8 mouse cellular contexts compared by ENCODE assay signal in the genomic region with DNA sequence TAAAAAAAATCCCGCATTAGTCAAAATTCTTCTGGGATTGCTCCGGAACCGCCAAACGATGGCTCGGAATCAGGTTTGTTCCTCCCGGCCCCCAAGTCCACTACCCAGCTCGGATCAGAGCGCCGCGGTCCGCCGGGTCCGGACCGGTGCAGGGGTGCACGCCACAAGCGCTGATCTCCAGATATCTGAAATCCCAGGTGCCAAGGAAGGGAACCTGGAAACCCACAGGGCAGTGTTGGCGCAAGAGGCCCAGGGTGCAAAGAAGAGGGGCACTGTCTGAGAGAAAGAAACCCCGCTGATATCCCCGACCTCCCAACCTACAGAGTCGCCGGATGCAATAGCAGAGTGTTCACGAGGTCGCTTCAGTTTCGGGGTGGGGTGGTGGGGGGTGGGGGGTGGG. TPM values are rescaled to one million over a fixed set of nuclear protein-coding genes. Genes with fewer than 3 reads are reported as not detected.
DNase-seq lines count a peak whose midpoint lies in the region; ATAC-seq and TF ChIP-seq lines count a peak whose summit lies in the region.

No protein-coding gene starts in this region.

- no peaks in the 10 kb centered on the region for H3K36me3 ChIP-seq in kidney, postnatal 0 days (ENCODE audit: insufficient read depth, low read length)
- H3K36me3 ChIP-seq in embryonic facial prominence, embryonic 11.5 days (replicated peaks; ENCODE audit: control insufficient read depth, insufficient read depth, low read depth, low read length), result no peaks in the 10 kb centered on the region
- H3K36me3 ChIP-seq in hindbrain, embryonic 15.5 days, result no peaks in the 10 kb centered on the region
- H3K36me3 ChIP-seq in midbrain, embryonic 15.5 days (replicated peaks), result no peaks in the 10 kb centered on the region

- peak overlapping the region; percentile 92 for H3K4me2 ChIP-seq in kidney, postnatal 0 days (ENCODE audit: low read length)
- H3K4me2 ChIP-seq in embryonic facial prominence, embryonic 11.5 days (ENCODE audit: low read depth, low read length), result peak overlapping the region; percentile 93
- H3K4me2 ChIP-seq in hindbrain, embryonic 15.5 days, result peak overlapping the region; percentile 98
- H3K4me2 ChIP-seq in midbrain, embryonic 15.5 days, result peak overlapping the region; percentile 98

- no peaks in the 10 kb centered on the region for H3K27me3 ChIP-seq in kidney, postnatal 0 days (ENCODE audit: insufficient read depth, low read length)
- H3K27me3 ChIP-seq in embryonic facial prominence, embryonic 11.5 days (ENCODE audit: control insufficient read depth, insufficient read depth, low read length), result no peaks in the 10 kb centered on the region
- peaks cover 51% of the 10 kb centered on the region for H3K27me3 ChIP-seq in hindbrain, embryonic 15.5 days
- H3K27me3 ChIP-seq in midbrain, embryonic 15.5 days (replicated peaks), result peaks cover 6% of the 10 kb centered on the region

- ATAC-seq in kidney, postnatal 0 days (replicated peaks; ENCODE audit: low FRiP score, low read depth), result no peak
- ATAC-seq in embryonic facial prominence, embryonic 11.5 days (replicated peaks; ENCODE audit: insufficient number of reproducible peaks, low FRiP score, low TSS enrichment, low read depth), result no peak
- ATAC-seq in hindbrain, embryonic 15.5 days (ENCODE audit: low FRiP score, low read depth), result no peak
- ATAC-seq in midbrain, embryonic 15.5 days (replicated peaks), result no peak
- ATAC-seq in frontal cortex, adult (ENCODE audit: low TSS enrichment), result no peak

- H3K4me3 ChIP-seq in kidney, postnatal 0 days (replicated peaks; ENCODE audit: low read depth, low read length), result peak overlapping the region; percentile 87
- H3K4me3 ChIP-seq in embryonic facial prominence, embryonic 11.5 days (ENCODE audit: low read depth, low read length), result peak overlapping the region; percentile 92
- H3K4me3 ChIP-seq in hindbrain, embryonic 15.5 days, result peak overlapping the region; percentile 79
- H3K4me3 ChIP-seq in midbrain, embryonic 15.5 days, result peak overlapping the region; percentile 60

- H3K9me3 ChIP-seq in kidney, postnatal 0 days (replicated peaks; ENCODE audit: low read length), result no peaks in the 10 kb centered on the region
- no peaks in the 10 kb centered on the region for H3K9me3 ChIP-seq in embryonic facial prominence, embryonic 11.5 days (replicated peaks; ENCODE audit: control insufficient read depth, low read length)
- H3K9me3 ChIP-seq in hindbrain, embryonic 15.5 days, result no peaks in the 10 kb centered on the region
- no peaks in the 10 kb centered on the region for H3K9me3 ChIP-seq in midbrain, embryonic 15.5 days

- TF ChIP-seq CTCF in kidney, postnatal 0 days (IDR thresholded peaks at IDR 0.05; ENCODE audit: low read depth), result no peak

- H3K27ac ChIP-seq in kidney, postnatal 0 days, result no peak overlapping the region
- no peak overlapping the region for H3K27ac ChIP-seq in embryonic facial prominence, embryonic 11.5 days (replicated peaks; ENCODE audit: low read depth, low read length)
- H3K27ac ChIP-seq in hindbrain, embryonic 15.5 days (replicated peaks), result no peak overlapping the region
- no peak overlapping the region for H3K27ac ChIP-seq in midbrain, embryonic 15.5 days

- WGBS in kidney, postnatal 0 days, result 2% methylated on average over 24 of the region's 24 CpGs
- under 1% methylated on average over 24 of the region's 24 CpGs for WGBS in embryonic facial prominence, embryonic 11.5 days
- WGBS in hindbrain, embryonic 15.5 days, result 2% methylated on average over 24 of the region's 24 CpGs
- WGBS in midbrain, embryonic 15.5 days, result under 1% methylated on average over 24 of the region's 24 CpGs

- DNase-seq in kidney, postnatal 0 days (ENCODE audit: low spot score), result no peak
- no peak for DNase-seq in kidney, adult 11 months
- no peak for DNase-seq in embryonic facial prominence, embryonic 11.5 days (ENCODE audit: low spot score)
- no peak for DNase-seq in cerebellum, postnatal 4 days (ENCODE audit: low spot score in 2 of 2)
- no peak for DNase-seq in right cerebral cortex, adult 18-20 months

- H3K4me1 ChIP-seq in kidney, postnatal 0 days (replicated peaks; ENCODE audit: insufficient read depth, low read length), result 0 out of 2 replicates have a peak, but pooled peaks cover 14% of the 10 kb centered on the region
- H3K4me1 ChIP-seq in embryonic facial prominence, embryonic 11.5 days (ENCODE audit: control insufficient read depth, insufficient read depth, low read length), result peaks cover 12% of the 10 kb centered on the region
- H3K4me1 ChIP-seq in hindbrain, embryonic 15.5 days (replicated peaks), result peaks cover 48% of the 10 kb centered on the region
- peaks cover 68% of the 10 kb centered on the region for H3K4me1 ChIP-seq in midbrain, embryonic 15.5 days

- peak overlapping the region; percentile 87 for H3K9ac ChIP-seq in kidney, postnatal 0 days (ENCODE audit: low read depth, low read length)
- peak overlapping the region; percentile 96 for H3K9ac ChIP-seq in embryonic facial prominence, embryonic 11.5 days (replicated peaks; ENCODE audit: low read length)
- no peak overlapping the region for H3K9ac ChIP-seq in hindbrain, embryonic 15.5 days
- peak overlapping the region; percentile 49 for H3K9ac ChIP-seq in midbrain, embryonic 15.5 days

RNA-seq across cellular contexts. Expression of gene Foxp4, which starts 1.9 kb away (rescaled TPM):
- 7.7 and 9.5 TPM in 2 replicates for polyA plus RNA-seq in kidney, postnatal 0 days (2015; fragmentation: Nextera tagmentation; extraction: Ambion mirVana)
- polyA plus RNA-seq in embryonic facial prominence, embryonic 11.5 days (2014; fragmentation: Nextera tagmentation; extraction: Ambion mirVana), result 29.0 and 32.4 TPM in 2 replicates
- 34.3 and 42.2 TPM in 2 replicates for polyA plus RNA-seq in hindbrain, embryonic 15.5 days (2015; fragmentation: Nextera tagmentation; extraction: Ambion mirVana)
- polyA plus RNA-seq in midbrain, embryonic 15.5 days (2015; fragmentation: Nextera tagmentation; extraction: Ambion mirVana), result 43.3 and 46.6 TPM in 2 replicates
